Mouse (Mus musculus) G1E (cell line): ENCODE results near the gene Gm9803. TPM values are rescaled to one million over a fixed set of nuclear protein-coding genes. Genes with fewer than 3 reads are reported as not detected.

Source experiments
- ATAC-seq: 2 replicates; pipeline ENCODE4 v1.8.0; 2016; ENCODE audit warnings: mild to moderate bottlenecking; ENCODE audit not compliant: insufficient number of reproducible peaks, poor library complexity, low FRiP score, severe bottlenecking; ENCODE audit errors: extremely low read depth
- DNase-seq: peaks from one replicate; pipeline ENCODE4 v3.0.0; 2012; ENCODE audit warnings: low spot score
- H3K27me3 ChIP-seq: 2 replicates; pipeline ENCODE4 v1.6.1; 2012; ENCODE audit warnings: mild to moderate bottlenecking, low read length, inconsistent platforms; ENCODE audit not compliant: insufficient read depth
- H3K36me3 ChIP-seq: replicated peaks from 2 replicates; pipeline ENCODE3; 2012; ENCODE audit warnings: mild to moderate bottlenecking, inconsistent platforms
- H3K4me1 ChIP-seq: 2 replicates; pipeline ENCODE4 v1.6.1; 2012; ENCODE audit warnings: low read depth, low read length, inconsistent platforms, mixed read lengths; ENCODE audit not compliant: insufficient read depth
- H3K4me3 ChIP-seq: 2 replicates; pipeline ENCODE4 v1.5.1; 2012; ENCODE audit warnings: low read depth, mild to moderate bottlenecking, inconsistent platforms, low read length, moderate library complexity, mixed read lengths
- H3K9me3 ChIP-seq: replicated peaks from 2 replicates; pipeline ENCODE4 v1.6.1; 2012; ENCODE audit warnings: inconsistent platforms
- CTCF ChIP-seq: IDR thresholded peaks from 2 replicates; pipeline ENCODE4 v1.5.1; 2012; ENCODE audit warnings: low read depth, low read length, inconsistent platforms, mixed read lengths
- GATA1 ChIP-seq: IDR thresholded peaks from 2 replicates; pipeline ENCODE4 v1.6.1; 2012; ENCODE audit warnings: borderline replicate concordance, low read length, inconsistent platforms, mixed read lengths
- GATA2 ChIP-seq: IDR thresholded peaks from 2 replicates; pipeline ENCODE4 v1.6.1; 2012; ENCODE audit warnings: low read depth, low read length, inconsistent platforms, borderline replicate concordance
- POLR2AphosphoS5 ChIP-seq: IDR thresholded peaks from 2 replicates; pipeline ENCODE4 v1.6.1; 2012; ENCODE audit warnings: low read depth, low read length, inconsistent platforms; ENCODE audit not compliant: insufficient replicate concordance
- TAL1 ChIP-seq: conservative IDR thresholded peaks from 2 replicates; pipeline ENCODE4 v1.6.1; 2012; ENCODE audit warnings: low read depth, low read length, inconsistent platforms, mixed read lengths
- polyA plus RNA-seq: library from polyadenylated mRNA; stranded (reverse); fragments of >175 nt; gene quantifications from 2 replicates; pipeline ENCODE4 v1.2.3, GENCODE M21; 2012
- total RNA-seq, 2 experiments: library from RNA; stranded (forward) in 1 of 2; stranded (reverse) in 1 of 2; fragments of 200-1000 nt in 1 of 2; fragments of >200 nt in 1 of 2; fragmentation: Nextera tagmentation in 1 of 2; gene quantifications; 2 replicates each; pipeline ENCODE4 v1.2.3; 2014 to 2017

The Gm9803 gene
- total and polyA plus RNA-seq, 3 experiments, result 2.9 to 33.3 (median 6.9) TPM

GRCm38 (mm10) chr10:43527283-43528269, 3.7 kb downstream of the Gm9803 start:
- Histone ChIP-seq H3K27me3 (no peaks in the 10 kb centered on the region), H3K36me3 (peaks cover 71% of the 10 kb centered on the region), H3K4me3 (no peak overlapping the region), H3K9me3 (no peaks in the 10 kb centered on the region), H3K4me1 (no peaks in the 10 kb centered on the region)
- no peak for DNase-seq
- TF ChIP-seq TAL1, result no peak
- TF ChIP-seq POLR2AphosphoS5, result no peak
- TF ChIP-seq CTCF, result no peak
- no peak for TF ChIP-seq GATA2
- no peak for TF ChIP-seq GATA1
- ATAC-seq, result no peak

GRCm38 (mm10) chr10:43534382-43534781, 10.5 kb downstream of the Gm9803 start:
- Histone ChIP-seq H3K36me3 (peaks cover 73% of the 10 kb centered on the region), H3K4me3 (no peak overlapping the region), H3K9me3 (no peaks in the 10 kb centered on the region), H3K27me3 (no peaks in the 10 kb centered on the region), H3K4me1 (peaks cover 4% of the 10 kb centered on the region)
- no peak for TF ChIP-seq POLR2AphosphoS5
- no peak for TF ChIP-seq GATA2
- TF ChIP-seq TAL1, result no peak
- TF ChIP-seq CTCF, result no peak
- no peak for TF ChIP-seq GATA1
- ATAC-seq, result no peak
- DNase-seq, result no peak

GRCm38 (mm10) chr10:43537652-43538051, 13.8 kb downstream of the Gm9803 start:
- Histone ChIP-seq H3K4me3 (no peak overlapping the region), H3K4me1 (peaks cover 10% of the 10 kb centered on the region), H3K9me3 (no peaks in the 10 kb centered on the region), H3K36me3 (peaks cover 42% of the 10 kb centered on the region), H3K27me3 (no peaks in the 10 kb centered on the region)
- no peak for TF ChIP-seq GATA2
- no peak for DNase-seq
- ATAC-seq, result no peak

GRCm38 (mm10) chr10:43538831-43539230, 14.9 kb downstream of the Gm9803 start:
- ATAC-seq, result no peak
- no peak for DNase-seq
- no peak overlapping the region for H3K4me3 ChIP-seq
- no peak for TF ChIP-seq GATA2
- no peaks in the 10 kb centered on the region for H3K9me3 ChIP-seq
- no peaks in the 10 kb centered on the region for H3K27me3 ChIP-seq
- H3K36me3 ChIP-seq, result peaks cover 35% of the 10 kb centered on the region
- peaks cover 10% of the 10 kb centered on the region for H3K4me1 ChIP-seq

GRCm38 (mm10) chr10:43539746-43540310, 15.9 kb downstream of the Gm9803 start:
- Histone ChIP-seq H3K4me1 (peaks cover 10% of the 10 kb centered on the region), H3K9me3 (no peaks in the 10 kb centered on the region), H3K27me3 (no peaks in the 10 kb centered on the region), H3K4me3 (peak overlapping the region; percentile 78), H3K36me3 (peaks cover 35% of the 10 kb centered on the region)
- TF ChIP-seq GATA2 (no peak), TAL1 (no peak), GATA1 (no peak), CTCF (no peak), POLR2AphosphoS5 (no peak)
- DNase-seq (no peak), ATAC-seq (no peak)

- H3K4me1 ChIP-seq, result peaks cover 11% of the 10 kb centered on the region
- DNase-seq (peak; percentile 80), ATAC-seq (peak; percentile 84)
- H3K9me3 ChIP-seq, result no peaks in the 10 kb centered on the region
- H3K4me3 ChIP-seq, result peak within 1 kb of the TSS; percentile 78
- H3K36me3 ChIP-seq, result peaks cover 29% of the 10 kb centered on the region
- H3K27me3 ChIP-seq, result no peaks in the 10 kb centered on the region
- TF ChIP-seq GATA2, result no peak
- TF ChIP-seq POLR2AphosphoS5, result no peak
- TF ChIP-seq CTCF, result 0 out of 2 replicates have a peak, but pooled peaks have one; percentile 36
- TF ChIP-seq GATA1, result no peak
- TF ChIP-seq TAL1, result no peak
Measured at GRCm38 (mm10) chr10:43540442-43541152, 16.7 kb downstream of the Gm9803 start, which contains the start of gene 1700021F05Rik. 1700021F05Rik (minus strand) TSS chr10:43540994.
